ENCODE assay signal across 13 mouse cellular contexts in the genomic region with DNA sequence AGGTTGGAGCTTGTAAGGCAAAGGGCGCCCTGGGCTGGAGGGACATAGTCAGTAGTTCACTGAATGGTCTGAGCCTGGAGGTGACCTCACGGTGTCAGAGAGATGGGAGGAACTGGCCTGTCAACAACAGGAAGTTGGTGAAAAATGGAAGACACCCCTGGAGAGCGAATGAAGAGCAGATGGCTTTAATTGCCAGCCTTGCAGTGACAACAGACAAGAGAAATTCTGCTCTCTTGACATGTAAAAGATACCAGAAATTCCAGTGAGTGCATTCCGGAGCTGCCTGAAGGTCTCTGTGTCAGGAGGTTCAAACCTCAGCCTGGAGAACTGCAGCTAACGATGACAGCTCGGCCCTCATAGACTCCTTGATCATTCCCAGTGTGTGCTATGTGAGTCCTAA.
DNase-seq lines count a peak whose midpoint lies in the region; ATAC-seq and TF ChIP-seq lines count a peak whose summit lies in the region.
"Had no signal": no experiment of that assay in that cellular context is flagged by ENCODE, and none has a peak within 500 bp of the region (broad histone marks: within the 10 kb centered on the region; RNA-seq: fewer than 3 reads in every experiment).

No protein-coding gene starts in this region.

- H3K9me3 ChIP-seq in lung, embryonic 14.5 days (ENCODE audit: low read depth, low read length): no peaks in the 10 kb centered on the region
- no peaks in the 10 kb centered on the region for H3K9me3 ChIP-seq in forebrain, embryonic 16.5 days (ENCODE audit: control insufficient read depth, low read length)
- H3K9me3 ChIP-seq: liver, embryonic 15.5 days; stomach, embryonic 15.5 days had no signal

- no peak for TF ChIP-seq POLR2A in kidney, adult 2 months (IDR thresholded peaks at IDR 0.05; ENCODE audit: low read depth, low read length)

- DNase-seq in lung, embryonic 14.5 days: peak; percentile 52
- no peak for DNase-seq in lung, postnatal 25 days (ENCODE audit: low spot score)
- peak; percentile 52 for DNase-seq in embryo, embryonic 11 days
- peak; percentile 80 for DNase-seq in kidney, adult 2 months
- DNase-seq in lung, postnatal 4 days: peak; percentile 31 to 35
- no peak for DNase-seq in layer of hippocampus, postnatal 14 days (ENCODE audit: low spot score in 2 of 2)
- DNase-seq: retina, postnatal 1 day had no signal

- H3K36me3 ChIP-seq in lung, embryonic 14.5 days (ENCODE audit: insufficient read depth): no peaks in the 10 kb centered on the region
- H3K36me3 ChIP-seq in kidney, adult 2 months (ENCODE audit: control insufficient read depth, insufficient read depth, low read length): no peaks in the 10 kb centered on the region
- no peaks in the 10 kb centered on the region for H3K36me3 ChIP-seq in forebrain, embryonic 16.5 days (ENCODE audit: control insufficient read depth, insufficient read depth)
- H3K36me3 ChIP-seq: liver, embryonic 15.5 days; stomach, embryonic 15.5 days had no signal

- no peak overlapping the region for H3K9ac ChIP-seq in lung, embryonic 14.5 days
- no peak overlapping the region for H3K9ac ChIP-seq in forebrain, embryonic 16.5 days (replicated peaks; ENCODE audit: low read depth, low read length)
- H3K9ac ChIP-seq: liver, embryonic 15.5 days; stomach, embryonic 15.5 days had no signal

- H3K4me1 ChIP-seq in lung, embryonic 14.5 days (ENCODE audit: insufficient read depth): 0 out of 2 replicates have a peak, but pooled peaks cover 6% of the 10 kb centered on the region
- H3K4me1 ChIP-seq in kidney, adult 2 months (ENCODE audit: control insufficient read depth, insufficient read depth, low read length): no peaks in the 10 kb centered on the region
- peaks cover 4% of the 10 kb centered on the region; the same call in 1 of the 2 replicates for H3K4me1 ChIP-seq in forebrain, embryonic 16.5 days (replicated peaks; ENCODE audit: control insufficient read depth, insufficient read depth, low read length)
- H3K4me1 ChIP-seq: liver, embryonic 15.5 days had no signal

- H3K4me3 ChIP-seq in lung, embryonic 14.5 days (ENCODE audit: low read depth, low read length): no peak overlapping the region
- no peak overlapping the region for H3K4me3 ChIP-seq in kidney, adult 2 months (ENCODE audit: insufficient read depth, low read depth, low read length)
- H3K4me3 ChIP-seq in forebrain, embryonic 16.5 days (replicated peaks; ENCODE audit: low read length): no peak overlapping the region
- H3K4me3 ChIP-seq: liver, embryonic 15.5 days; myocyte; stomach, embryonic 15.5 days had no signal

- no peak; the same call in 1 of the 2 replicates for ATAC-seq in lung, embryonic 14.5 days (ENCODE audit: insufficient read depth)
- no peak for ATAC-seq in monocyte, adult 5-6 weeks (replicated peaks; ENCODE audit: insufficient number of reproducible peaks, low FRiP score, low TSS enrichment, poor library complexity, severe bottlenecking)
- no peak for ATAC-seq in forebrain, embryonic 16.5 days
- ATAC-seq: hindbrain, postnatal 0 days had no signal

- H3K27me3 ChIP-seq in lung, embryonic 14.5 days (ENCODE audit: insufficient read depth, low read length): no peaks in the 10 kb centered on the region
- H3K27me3 ChIP-seq in kidney, adult 2 months (replicated peaks; ENCODE audit: control insufficient read depth, insufficient read depth, low read length): no peaks in the 10 kb centered on the region
- H3K27me3 ChIP-seq in forebrain, embryonic 16.5 days (replicated peaks; ENCODE audit: control insufficient read depth, insufficient read depth, low read length): no peaks in the 10 kb centered on the region
- H3K27me3 ChIP-seq: liver, embryonic 15.5 days; stomach, embryonic 15.5 days had no signal

- no peak overlapping the region for H3K4me2 ChIP-seq in lung, embryonic 14.5 days
- H3K4me2 ChIP-seq in forebrain, embryonic 16.5 days (ENCODE audit: low read length): no peak overlapping the region
- H3K4me2 ChIP-seq: liver, embryonic 15.5 days; stomach, embryonic 15.5 days had no signal

- TF ChIP-seq CTCF in lung, embryonic 14.5 days (IDR thresholded peaks at IDR 0.05; ENCODE audit: low read depth): no peak
- TF ChIP-seq CTCF in kidney, adult 2 months (conservative IDR thresholded peaks at IDR 0.05; ENCODE audit: insufficient read depth, insufficient read length, low read depth, low read length): no peak

- WGBS in lung, embryonic 14.5 days: 30% methylated on average over 6 of the region's 6 CpGs
- 64% methylated on average over 6 of the region's 6 CpGs for WGBS in kidney, adult 2 months
- WGBS in forebrain, embryonic 16.5 days: 80% methylated on average over 6 of the region's 6 CpGs

- no peak overlapping the region for H3K27ac ChIP-seq in lung, embryonic 14.5 days (ENCODE audit: low read depth)
- peak overlapping the region; percentile 77 for H3K27ac ChIP-seq in kidney, adult 2 months (ENCODE audit: insufficient read depth, low read depth, low read length)
- no peak overlapping the region for H3K27ac ChIP-seq in forebrain, embryonic 16.5 days (ENCODE audit: low read length)
- H3K27ac ChIP-seq: hindbrain, postnatal 0 days; liver, embryonic 15.5 days; stomach, embryonic 15.5 days had no signal

Comparison
In these comparisons a context has a peak if more than half of its experiments do, and no peak if none do; other contexts are left out.
1. DNase-seq: peak in lung, embryonic 14.5 days (single experiment), embryo, embryonic 11 days (single experiment), kidney, adult 2 months (single experiment) and lung, postnatal 4 days (2 of 2); none in lung, postnatal 25 days (single experiment) and layer of hippocampus, postnatal 14 days (0 of 2).